Mouse (Mus musculus): Measurements from ENCODE around the gene Cep350.
"Not testable (repeated sequence)": the region's sequence is repeated elsewhere in the genome, so short reads cannot be mapped to it uniquely, and the experiment has no call there.

The Cep350 gene

GRCm38 (mm10) chr1:155894382-155894781 lies 78.7 kb downstream of the Cep350 start:
- ATAC-seq (ENCODE audit: insufficient number of reproducible peaks, low FRiP score, low TSS enrichment) = no peak

DNA sequence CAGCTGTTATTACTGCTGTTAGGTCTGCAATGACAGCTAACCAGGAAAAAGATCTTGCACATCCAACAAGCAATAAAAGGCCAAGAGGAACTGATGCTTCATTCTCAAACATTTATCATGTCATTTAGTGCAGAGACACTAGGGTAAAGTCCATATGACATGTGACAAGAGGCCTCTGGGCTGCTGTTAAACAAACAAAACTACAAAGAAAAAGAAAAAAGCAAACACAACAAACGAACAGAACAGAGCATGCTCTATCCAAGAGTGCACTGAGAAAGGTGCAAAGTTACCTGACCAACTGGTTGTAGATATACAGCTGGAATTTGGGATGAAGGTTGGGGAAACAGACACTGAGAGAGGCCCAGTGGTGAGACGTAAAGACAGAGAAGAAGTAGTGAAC lies 86.2 kb downstream of the Cep350 start:
- no peak for ATAC-seq (ENCODE audit: insufficient number of reproducible peaks, low FRiP score, low TSS enrichment)

DNA sequence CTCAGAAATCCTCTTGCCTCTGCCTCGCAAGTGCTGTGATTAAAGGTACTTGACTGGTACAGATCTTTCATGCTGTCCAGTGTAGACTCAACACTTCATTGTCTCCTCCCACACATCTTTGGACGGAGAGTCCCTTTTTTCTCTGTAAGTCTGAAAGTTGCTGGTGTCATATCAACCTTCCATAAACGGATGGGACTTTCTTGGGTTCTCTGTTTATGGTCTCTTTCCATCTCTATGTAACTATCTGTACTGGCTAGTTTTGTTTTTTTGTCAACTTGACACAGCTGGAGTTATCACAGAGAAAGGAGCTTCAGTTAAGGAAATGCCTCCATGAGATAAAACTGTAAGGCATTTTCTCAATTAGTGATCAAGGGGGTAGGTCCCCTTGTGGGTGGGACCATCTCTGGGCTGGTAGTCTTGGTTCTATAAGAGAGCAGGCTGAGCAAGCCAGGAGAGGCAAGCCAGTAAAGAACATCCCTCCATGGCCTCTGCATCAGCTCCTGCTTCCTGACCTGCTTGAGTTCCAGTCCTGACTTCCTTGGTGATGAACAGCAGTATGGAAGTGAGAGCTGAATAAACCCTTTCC lies 90.3 kb downstream of the Cep350 start:
- ATAC-seq (ENCODE audit: insufficient number of reproducible peaks, low FRiP score, low TSS enrichment) = not testable (repeated sequence)

DNA sequence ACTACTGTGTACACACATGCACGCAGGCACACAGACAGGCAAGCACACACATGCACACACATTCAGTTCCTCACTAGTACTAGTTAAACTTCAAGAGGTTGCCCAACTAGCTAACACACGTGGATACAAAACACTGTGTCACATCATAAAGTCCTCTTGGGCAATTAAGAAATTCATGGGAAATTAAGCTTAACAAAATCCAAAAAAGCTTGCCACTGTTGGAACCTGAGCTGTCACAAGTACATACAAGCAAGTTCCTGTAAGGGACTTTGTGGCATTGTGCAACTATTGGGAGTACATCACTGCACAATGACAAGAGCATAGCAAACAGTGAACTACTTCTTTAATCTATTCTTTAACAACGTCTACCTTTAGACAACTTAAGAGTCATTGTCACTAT lies 93.5 kb downstream of the Cep350 start:
- no peak for ATAC-seq (ENCODE audit: insufficient number of reproducible peaks, low FRiP score, low TSS enrichment)

- ATAC-seq (ENCODE audit: insufficient number of reproducible peaks, low FRiP score, low TSS enrichment) = no peak
These were observed 110.1 kb downstream of the Cep350 start for GRCm38 (mm10) chr1:155862967-155863366.

DNA sequence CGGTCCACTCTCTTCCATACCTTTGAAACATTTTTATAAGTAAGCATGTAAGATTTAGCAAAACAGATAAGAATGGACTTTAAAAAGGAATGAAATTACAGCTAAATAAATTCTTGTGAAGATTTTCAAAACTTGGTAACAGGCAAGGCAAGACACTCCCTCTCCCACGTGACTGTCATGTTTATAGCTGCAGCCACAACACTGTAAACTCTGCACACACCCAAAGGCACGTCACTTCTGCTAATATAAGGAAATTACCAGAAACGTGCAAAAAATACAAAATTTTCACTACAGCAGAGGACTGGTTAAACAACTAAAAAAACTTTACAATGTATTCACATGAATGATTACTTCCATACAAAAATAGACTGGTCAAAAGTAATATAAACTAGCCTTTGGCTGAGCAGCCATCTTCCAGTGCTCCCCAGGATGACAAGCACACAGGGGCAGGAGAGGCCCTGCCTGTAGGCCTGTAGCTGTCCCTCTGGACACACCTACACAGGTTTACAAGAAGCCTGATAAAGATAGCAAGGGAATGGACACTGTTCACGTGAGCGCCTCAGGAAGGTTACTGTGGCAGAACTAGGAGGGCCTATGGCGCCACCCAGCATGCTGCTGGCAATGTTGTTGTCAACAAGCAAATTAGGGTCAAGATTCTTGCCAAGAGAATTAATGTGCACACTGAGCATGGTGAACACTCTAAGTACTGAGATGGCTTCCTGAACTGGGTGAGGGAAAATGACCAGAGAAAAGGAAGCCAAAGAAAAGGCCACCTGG lies 117.9 kb downstream of the Cep350 start:
- ATAC-seq (ENCODE audit: insufficient number of reproducible peaks, low FRiP score, low TSS enrichment) = peak; percentile 94

- no peak for ATAC-seq (ENCODE audit: insufficient number of reproducible peaks, low FRiP score, low TSS enrichment)
These were observed 120.0 kb downstream of the Cep350 start for GRCm38 (mm10) chr1:155853009-155853408.

- no peak for ATAC-seq (ENCODE audit: insufficient number of reproducible peaks, low FRiP score, low TSS enrichment)
These were observed 128.8 kb downstream of the Cep350 start for GRCm38 (mm10) chr1:155844235-155844634.

GRCm38 (mm10) chr1:155843538-155843937 lies 129.5 kb downstream of the Cep350 start:
- no peak for ATAC-seq (ENCODE audit: insufficient number of reproducible peaks, low FRiP score, low TSS enrichment)

GRCm38 (mm10) chr1:155835667-155836066 lies 137.4 kb downstream of the Cep350 start:
- no peak for ATAC-seq (ENCODE audit: insufficient number of reproducible peaks, low FRiP score, low TSS enrichment)

DNA sequence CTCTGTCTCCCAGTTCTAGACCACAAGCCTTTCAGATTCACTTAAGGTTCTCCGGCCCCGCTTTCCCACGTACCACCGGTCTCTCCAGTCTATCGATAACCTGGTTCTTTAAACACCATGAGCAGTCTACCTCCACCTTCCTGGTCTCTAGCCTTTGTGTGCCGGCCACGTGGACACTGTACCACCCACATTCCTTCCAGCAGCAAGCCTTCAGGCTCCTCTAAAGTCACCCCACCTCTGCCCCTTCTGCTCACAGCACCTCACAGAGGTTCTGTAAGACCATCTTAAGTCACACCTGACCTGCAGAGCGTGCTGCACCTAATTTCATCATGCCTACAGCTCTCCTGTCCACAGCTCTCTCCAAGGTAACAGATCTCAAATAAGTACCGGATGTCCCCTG lies 139.4 kb downstream of the Cep350 start:
- no peak for ATAC-seq (ENCODE audit: insufficient number of reproducible peaks, low FRiP score, low TSS enrichment)

DNA sequence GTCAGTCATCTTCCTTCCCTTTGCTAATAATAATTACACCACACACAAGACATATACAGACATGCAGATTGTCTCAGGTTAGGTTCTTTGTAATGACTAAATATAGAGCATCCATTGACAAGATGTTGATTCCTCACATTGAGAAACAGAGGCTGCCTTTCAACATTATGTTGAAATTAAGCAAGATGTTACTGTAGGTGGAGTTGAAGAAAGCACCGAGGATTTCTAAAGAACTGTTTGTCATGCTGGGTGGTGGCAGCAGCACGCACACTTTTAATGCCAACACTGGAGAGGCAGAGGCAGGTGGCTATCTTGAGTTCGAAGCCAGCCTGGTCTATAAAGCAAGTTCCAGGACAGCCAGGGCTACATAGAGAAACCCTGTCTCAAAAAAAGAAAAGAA lies 141.1 kb downstream of the Cep350 start:
- no peak for ATAC-seq (ENCODE audit: insufficient number of reproducible peaks, low FRiP score, low TSS enrichment)

DNA sequence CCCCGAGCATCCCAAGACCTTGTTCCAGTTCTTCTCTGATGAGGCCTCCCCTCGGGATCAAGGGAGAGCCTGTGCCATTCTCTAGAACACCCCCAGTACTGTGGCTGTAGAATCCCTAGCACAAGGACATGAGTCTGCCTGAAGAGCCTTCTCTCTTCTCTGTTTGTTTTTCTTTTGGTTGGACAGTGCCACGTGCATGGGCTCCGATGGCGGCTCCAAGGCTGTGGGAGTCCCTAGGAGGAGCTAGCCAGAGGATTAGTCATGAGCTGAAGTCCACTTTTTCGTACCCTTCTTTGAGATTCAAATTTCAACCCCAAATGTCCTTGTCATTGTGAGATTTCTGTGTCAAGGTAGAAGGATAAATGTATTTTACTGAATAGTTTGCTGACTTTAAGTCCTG lies 142.2 kb downstream of the Cep350 start:
- no peak for ATAC-seq (ENCODE audit: insufficient number of reproducible peaks, low FRiP score, low TSS enrichment)

- no peak for ATAC-seq (ENCODE audit: insufficient number of reproducible peaks, low FRiP score, low TSS enrichment)
These were observed 145.3 kb downstream of the Cep350 start for GRCm38 (mm10) chr1:155827703-155828295.

DNA sequence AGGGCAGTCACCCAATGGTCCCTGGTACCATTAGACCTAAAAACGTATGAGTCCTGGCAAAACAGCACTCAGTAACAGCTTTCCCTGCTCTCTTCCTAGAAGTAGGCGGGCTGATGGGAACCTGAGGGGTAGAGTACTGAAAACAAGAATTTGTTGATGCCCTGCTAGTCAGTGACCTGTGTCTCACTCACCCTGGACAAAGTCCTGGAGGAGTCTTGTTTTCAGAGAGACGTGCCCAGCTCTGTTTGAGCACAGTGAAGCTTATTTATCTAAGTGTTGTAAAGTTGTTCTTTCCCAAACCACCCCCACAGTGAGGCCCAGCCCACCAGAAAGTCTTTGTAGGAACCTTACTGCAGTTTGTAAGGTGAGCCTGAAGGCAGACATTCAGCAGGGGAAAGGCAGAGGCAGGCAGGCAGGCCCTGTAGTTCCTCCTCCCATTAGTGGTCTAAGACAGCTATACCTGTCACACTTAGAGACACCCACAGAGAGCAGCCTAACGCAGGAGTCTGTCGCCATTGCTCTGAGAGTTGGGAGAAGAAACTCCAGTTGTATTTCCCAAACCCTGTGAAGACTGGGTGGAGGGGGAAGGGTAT lies 146.2 kb downstream of the Cep350 start:
- ATAC-seq (ENCODE audit: insufficient number of reproducible peaks, low FRiP score, low TSS enrichment) = no peak

- ATAC-seq (ENCODE audit: insufficient number of reproducible peaks, low FRiP score, low TSS enrichment) = no peak
These were observed 146.9 kb downstream of the Cep350 start for GRCm38 (mm10) chr1:155825940-155826716.

- no peak for ATAC-seq (ENCODE audit: insufficient number of reproducible peaks, low FRiP score, low TSS enrichment)
These were observed 152.4 kb downstream of the Cep350 start for GRCm38 (mm10) chr1:155820646-155821045.

DNA sequence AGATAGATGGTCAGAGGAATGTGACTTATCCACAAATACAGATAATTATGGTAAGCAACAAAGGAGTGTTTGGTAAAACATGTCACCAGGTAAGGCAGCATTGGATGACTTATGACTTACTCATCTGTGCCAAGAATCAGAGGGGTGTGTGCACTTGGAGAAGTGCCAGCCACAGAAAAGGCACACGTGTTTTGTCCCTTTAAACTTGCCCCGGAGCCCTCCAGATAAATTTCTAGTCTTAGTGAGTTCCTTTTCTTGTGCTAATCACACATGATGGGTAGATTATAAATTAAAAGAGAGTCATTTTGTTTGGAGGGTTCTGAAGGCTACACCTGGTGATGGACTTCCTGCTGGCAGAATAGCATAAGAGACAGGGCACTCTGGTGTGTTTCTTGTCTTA lies 156.9 kb downstream of the Cep350 start:
- ATAC-seq (ENCODE audit: insufficient number of reproducible peaks, low FRiP score, low TSS enrichment) = no peak

DNA sequence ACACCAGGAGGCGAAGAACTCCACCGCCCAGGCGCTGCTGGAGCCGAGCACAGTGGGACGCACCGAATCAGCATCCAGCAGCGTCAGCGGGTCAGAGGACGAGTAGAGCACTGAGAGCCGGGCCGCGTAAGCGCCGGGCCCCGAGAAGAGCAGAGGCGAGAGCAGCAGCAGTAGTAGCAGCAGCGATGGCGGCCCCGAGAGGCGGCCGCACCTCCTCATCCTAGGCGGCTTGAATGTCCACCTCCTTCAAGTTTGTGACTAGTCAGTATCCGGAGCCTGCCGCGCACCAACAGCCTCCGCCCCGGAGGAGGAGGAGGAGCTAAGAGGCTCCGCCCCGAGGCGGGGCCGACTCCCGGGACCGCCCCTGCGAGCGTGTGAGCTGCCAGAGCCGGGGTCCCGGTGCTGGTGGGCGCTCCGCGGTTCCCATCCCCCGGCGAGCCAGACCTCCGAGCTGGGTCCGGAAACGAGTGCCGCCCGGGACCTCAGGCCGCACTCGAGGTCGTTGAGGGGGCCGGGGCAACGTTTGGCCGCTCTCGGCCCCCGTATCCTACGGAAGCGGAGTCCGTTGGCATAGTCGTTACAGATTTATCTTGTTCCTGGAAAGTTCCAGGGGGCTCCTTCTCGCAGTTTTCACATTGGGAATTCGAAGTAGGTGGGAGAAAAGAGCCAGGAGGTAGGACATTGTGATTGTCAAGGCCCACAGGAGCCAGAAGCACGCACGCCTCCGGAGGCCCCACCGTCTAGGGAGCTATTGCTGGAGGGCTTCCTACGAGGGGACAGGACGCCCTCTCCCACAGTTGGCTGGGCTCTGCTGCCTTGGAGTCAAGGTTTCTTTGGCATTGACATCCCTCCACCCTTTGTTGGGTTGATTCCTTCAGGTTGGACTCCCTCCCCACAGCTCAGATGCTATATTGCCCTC lies 160.2 kb downstream of the Cep350 start, which contains the start of gene Qsox1:
Gene Qsox1 (minus strand): TSS at position 309 of the 919 bp plus-strand sequence.
- ATAC-seq (ENCODE audit: insufficient number of reproducible peaks, low FRiP score, low TSS enrichment) = peak; percentile 77

Measured in cerebellum, adult (tissue).